Mouse (Mus musculus): ENCODE measurements around the gene Prep. TPM values are rescaled to one million over a fixed set of nuclear protein-coding genes. Genes with fewer than 3 reads are reported as not detected.
A peak's percentile ranks its signal among the peaks of the same experiment; 100 is the strongest.

Prep gene
- 49.2 TPM for polyA plus RNA-seq (2012; fragmentation: generic; extraction: Trizol)
- long read RNA-seq, experiment 1, full-length matches to known transcripts = 169 of 196 reads
- long read RNA-seq, experiment 1, partial matches to known transcripts = 11 of 196 reads
- long read RNA-seq, experiment 1, other reads (novel, unspliced or antisense) = 16 of 196 reads
- long read RNA-seq, experiment 2, full-length matches to known transcripts = 1,524 of 1,621 reads
- long read RNA-seq, experiment 2, partial matches to known transcripts = 36 of 1,621 reads
- long read RNA-seq, experiment 2, other reads (novel, unspliced or antisense) = 61 of 1,621 reads

DNA sequence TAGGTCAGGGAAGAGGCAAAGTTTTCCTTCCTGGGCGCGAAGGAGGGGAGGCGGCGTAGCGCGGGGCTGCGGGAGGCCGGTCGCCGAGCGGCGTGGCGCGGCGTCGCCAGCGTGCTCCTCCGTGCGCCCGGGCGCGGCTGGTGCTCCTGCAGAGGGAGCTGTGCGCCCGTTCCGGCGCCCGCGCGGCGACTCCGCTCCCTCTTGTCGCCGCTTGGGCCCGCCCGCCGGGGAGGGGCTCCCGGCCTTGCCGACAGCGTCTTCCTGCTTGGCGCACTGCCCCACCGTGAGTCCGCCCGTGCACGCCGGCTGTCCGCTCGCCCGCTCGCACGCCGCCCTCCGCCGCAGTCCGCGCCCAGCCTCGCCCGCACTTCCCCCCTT, at the start of gene Prep:
Gene Prep, plus strand, starts transcription at position 273 of the 378 bp plus-strand sequence.
- H3K27me3 ChIP-seq (ENCODE audit: control insufficient read depth, insufficient read depth, insufficient read length) = no peaks in the 10 kb centered on the region
- H3ac ChIP-seq (ENCODE audit: control insufficient read depth, insufficient read length, low read depth) = peak within 1 kb of the TSS; percentile 84
- TF ChIP-seq CTCF (IDR thresholded peaks at IDR 0.05; ENCODE audit: control insufficient read depth, insufficient read depth, insufficient read length) (peak; percentile 99), MYOD1 (IDR thresholded peaks at IDR 0.05; ENCODE audit: control insufficient read depth, insufficient read length, low read depth) (no peak), FOSL1 (IDR thresholded peaks at IDR 0.05; ENCODE audit: insufficient read depth, low read length, poor library complexity, severe bottlenecking) (no peak), CEBPB (IDR thresholded peaks at IDR 0.05; ENCODE audit: low read depth) (no peak), MAX (IDR thresholded peaks at IDR 0.05) (peak; percentile 93), USF1 (IDR thresholded peaks at IDR 0.05; ENCODE audit: low read depth) (no peak)
- H3K79me2 ChIP-seq (ENCODE audit: control insufficient read depth, insufficient read depth) = peaks cover 56% of the 10 kb centered on the region
- H3K36me3 ChIP-seq (ENCODE audit: control insufficient read depth, insufficient read depth) = peaks cover 11% of the 10 kb centered on the region
- peak within 1 kb of the TSS; percentile 98 for H3K4me3 ChIP-seq (ENCODE audit: insufficient read depth, poor library complexity, severe bottlenecking)
- peaks cover 47% of the 10 kb centered on the region for H3K79me3 ChIP-seq (ENCODE audit: low read depth)

DNA sequence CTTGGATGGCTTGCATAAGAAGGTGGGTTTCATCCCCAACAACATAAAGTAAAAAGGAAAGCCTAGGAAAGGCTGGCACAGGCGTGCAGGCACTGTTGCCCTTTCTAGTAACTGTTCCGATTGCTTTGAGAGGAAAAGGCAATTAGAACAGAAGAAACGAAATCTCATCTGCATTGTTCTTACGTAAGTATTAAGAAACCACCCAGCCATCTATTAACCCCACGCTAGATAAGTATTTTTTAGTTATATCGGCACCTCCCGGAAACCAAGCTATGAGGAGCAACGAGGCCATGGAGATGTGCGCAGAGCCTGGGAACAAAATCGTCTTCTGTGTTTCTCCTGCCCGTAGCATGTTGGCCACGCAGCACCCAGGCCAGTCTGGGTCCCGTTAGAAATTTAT, 49.7 kb upstream of the Prep start:
- no peaks in the 10 kb centered on the region for H3K36me3 ChIP-seq (ENCODE audit: control insufficient read depth, insufficient read depth)
- H3K79me3 ChIP-seq (ENCODE audit: low read depth) = no peaks in the 10 kb centered on the region
- no peak overlapping the region for H3ac ChIP-seq (ENCODE audit: control insufficient read depth, insufficient read length, low read depth)
- TF ChIP-seq CTCF (IDR thresholded peaks at IDR 0.05; ENCODE audit: control insufficient read depth, insufficient read depth, insufficient read length) = no peak
- TF ChIP-seq USF1 (IDR thresholded peaks at IDR 0.05; ENCODE audit: low read depth) = no peak
- no peak for TF ChIP-seq MYOD1 (IDR thresholded peaks at IDR 0.05; ENCODE audit: control insufficient read depth, insufficient read length, low read depth)
- no peak for TF ChIP-seq MAX (IDR thresholded peaks at IDR 0.05)
- no peak for TF ChIP-seq FOSL1 (IDR thresholded peaks at IDR 0.05; ENCODE audit: insufficient read depth, low read length, poor library complexity, severe bottlenecking)
- TF ChIP-seq MYOG (IDR thresholded peaks at IDR 0.05; ENCODE audit: control insufficient read depth, extremely low read depth, insufficient read length) = no peak
- H3K27me3 ChIP-seq (ENCODE audit: control insufficient read depth, insufficient read depth, insufficient read length) = no peaks in the 10 kb centered on the region
- no peaks in the 10 kb centered on the region for H3K79me2 ChIP-seq (ENCODE audit: control insufficient read depth, insufficient read depth)
- no peak overlapping the region for H3K4me3 ChIP-seq (ENCODE audit: insufficient read depth, poor library complexity, severe bottlenecking)

DNA sequence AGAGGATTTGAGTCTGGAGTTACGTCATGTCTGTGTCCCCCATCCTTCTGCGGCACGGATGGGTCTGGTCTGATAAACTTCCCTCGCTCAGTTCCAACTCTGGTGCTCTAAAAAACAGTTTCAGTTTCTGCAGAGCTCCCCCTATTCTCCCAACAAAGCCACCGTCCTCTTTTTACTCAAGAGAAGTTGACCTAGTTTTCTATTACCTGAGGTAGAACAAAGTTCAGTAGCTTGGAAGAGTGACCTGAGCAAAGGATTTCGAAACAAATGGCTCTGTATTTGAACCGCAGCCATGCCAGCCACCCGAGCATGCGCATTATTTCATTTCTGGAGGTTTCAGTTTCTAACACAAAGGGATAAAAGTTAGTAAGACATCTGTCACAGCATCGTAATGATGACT, 49.2 kb upstream of the Prep start:
- no peak overlapping the region for H3K4me3 ChIP-seq (ENCODE audit: insufficient read depth, poor library complexity, severe bottlenecking)
- no peaks in the 10 kb centered on the region for H3K79me3 ChIP-seq (ENCODE audit: low read depth)
- H3K79me2 ChIP-seq (ENCODE audit: control insufficient read depth, insufficient read depth) = no peaks in the 10 kb centered on the region
- H3ac ChIP-seq (ENCODE audit: control insufficient read depth, insufficient read length, low read depth) = no peak overlapping the region
- H3K27me3 ChIP-seq (ENCODE audit: control insufficient read depth, insufficient read depth, insufficient read length) = no peaks in the 10 kb centered on the region
- no peak for TF ChIP-seq CTCF (IDR thresholded peaks at IDR 0.05; ENCODE audit: control insufficient read depth, insufficient read depth, insufficient read length)
- no peak for TF ChIP-seq MAX (IDR thresholded peaks at IDR 0.05)
- TF ChIP-seq CEBPB (IDR thresholded peaks at IDR 0.05; ENCODE audit: low read depth) = no peak
- TF ChIP-seq MYOD1 (IDR thresholded peaks at IDR 0.05; ENCODE audit: control insufficient read depth, insufficient read length, low read depth) = no peak
- no peak for TF ChIP-seq USF1 (IDR thresholded peaks at IDR 0.05; ENCODE audit: low read depth)
- no peak for TF ChIP-seq MYOG (IDR thresholded peaks at IDR 0.05; ENCODE audit: control insufficient read depth, extremely low read depth, insufficient read length)
- TF ChIP-seq FOSL1 (IDR thresholded peaks at IDR 0.05; ENCODE audit: insufficient read depth, low read length, poor library complexity, severe bottlenecking) = no peak
- H3K36me3 ChIP-seq (ENCODE audit: control insufficient read depth, insufficient read depth) = no peaks in the 10 kb centered on the region

DNA sequence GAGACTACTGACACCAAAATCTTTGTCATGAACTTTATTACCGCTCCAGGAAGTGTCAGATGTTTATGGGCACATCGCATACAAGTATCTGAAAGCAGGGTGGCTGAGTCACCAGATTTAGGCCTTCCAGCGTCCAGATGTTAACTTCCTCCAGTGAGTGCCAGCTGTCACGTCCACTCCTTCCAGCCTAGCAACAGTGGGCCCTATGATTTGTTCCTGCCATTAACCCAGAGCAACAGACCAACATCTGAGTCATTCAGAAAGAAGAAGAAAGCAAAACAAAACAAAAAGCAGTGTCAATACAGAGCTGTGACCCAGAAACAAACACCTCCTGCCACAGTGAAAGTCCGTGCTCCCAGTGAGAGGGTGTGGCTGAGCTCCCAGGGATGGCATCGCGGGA, 47.6 kb upstream of the Prep start:
- no peak overlapping the region for H3ac ChIP-seq (ENCODE audit: control insufficient read depth, insufficient read length, low read depth)
- H3K79me3 ChIP-seq (ENCODE audit: low read depth) = no peaks in the 10 kb centered on the region
- H3K27me3 ChIP-seq (ENCODE audit: control insufficient read depth, insufficient read depth, insufficient read length) = no peaks in the 10 kb centered on the region
- TF ChIP-seq MAX (IDR thresholded peaks at IDR 0.05) (no peak), FOSL1 (IDR thresholded peaks at IDR 0.05; ENCODE audit: insufficient read depth, low read length, poor library complexity, severe bottlenecking) (no peak), MYOD1 (IDR thresholded peaks at IDR 0.05; ENCODE audit: control insufficient read depth, insufficient read length, low read depth) (peak; percentile 57), CTCF (IDR thresholded peaks at IDR 0.05; ENCODE audit: control insufficient read depth, insufficient read depth, insufficient read length) (no peak), MYOG (IDR thresholded peaks at IDR 0.05; ENCODE audit: control insufficient read depth, extremely low read depth, insufficient read length) (no peak)
- no peaks in the 10 kb centered on the region for H3K79me2 ChIP-seq (ENCODE audit: control insufficient read depth, insufficient read depth)
- no peak overlapping the region for H3K4me3 ChIP-seq (ENCODE audit: insufficient read depth, poor library complexity, severe bottlenecking)
- no peaks in the 10 kb centered on the region for H3K36me3 ChIP-seq (ENCODE audit: control insufficient read depth, insufficient read depth)

DNA sequence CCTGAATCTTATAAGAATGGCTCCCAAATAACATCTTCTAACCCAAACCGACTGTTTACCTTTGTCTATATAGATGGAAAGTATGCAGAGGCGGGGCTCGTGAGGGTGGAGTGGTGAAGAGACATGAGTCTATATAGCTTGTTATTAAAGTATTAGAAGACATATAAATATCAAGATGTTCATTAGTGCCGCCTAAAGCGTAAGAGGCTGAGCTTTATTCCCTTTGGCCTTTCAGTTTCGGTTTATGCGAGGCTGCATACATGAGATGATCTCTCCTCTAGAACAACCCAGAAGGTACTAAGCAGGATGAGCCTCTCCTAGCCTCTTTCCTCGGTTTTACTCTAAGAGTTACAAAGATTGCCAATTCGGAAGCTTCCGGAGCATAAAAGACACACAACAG, 47.2 kb upstream of the Prep start:
- Histone ChIP-seq H3K79me2 (ENCODE audit: control insufficient read depth, insufficient read depth) (no peaks in the 10 kb centered on the region), H3K4me3 (ENCODE audit: insufficient read depth, poor library complexity, severe bottlenecking) (no peak overlapping the region), H3K27me3 (ENCODE audit: control insufficient read depth, insufficient read depth, insufficient read length) (no peaks in the 10 kb centered on the region), H3K36me3 (ENCODE audit: control insufficient read depth, insufficient read depth) (no peaks in the 10 kb centered on the region), H3ac (ENCODE audit: control insufficient read depth, insufficient read length, low read depth) (no peak overlapping the region), H3K79me3 (ENCODE audit: low read depth) (no peaks in the 10 kb centered on the region)
- TF ChIP-seq USF1 (IDR thresholded peaks at IDR 0.05; ENCODE audit: low read depth) = no peak
- no peak for TF ChIP-seq MAX (IDR thresholded peaks at IDR 0.05)
- no peak for TF ChIP-seq MYOG (IDR thresholded peaks at IDR 0.05; ENCODE audit: control insufficient read depth, extremely low read depth, insufficient read length)
- no peak for TF ChIP-seq MYOD1 (IDR thresholded peaks at IDR 0.05; ENCODE audit: control insufficient read depth, insufficient read length, low read depth)
- TF ChIP-seq CEBPB (IDR thresholded peaks at IDR 0.05; ENCODE audit: low read depth) = no peak
- TF ChIP-seq CTCF (IDR thresholded peaks at IDR 0.05; ENCODE audit: control insufficient read depth, insufficient read depth, insufficient read length) = no peak
- no peak for TF ChIP-seq FOSL1 (IDR thresholded peaks at IDR 0.05; ENCODE audit: insufficient read depth, low read length, poor library complexity, severe bottlenecking)
